Mouse (Mus musculus): ENCODE measurements at regions not wholly inside any gene's neighbourhood (a gene's known extent, or its start where the extent isn't known, plus 50 kb on each side); places are given as distances from the start of the nearest gene placed in this dataset.

GRCm38 (mm10) chr15:24720346-24720745 is 693.2 kb downstream of the Basp1 start:
- no peak for DNase-seq (ENCODE audit: low read depth, low spot score)

- no peak for DNase-seq (ENCODE audit: low read depth, low spot score)
Measured at GRCm38 (mm10) chr15:24682167-24682566, 731.4 kb downstream of the Basp1 start.

GRCm38 (mm10) chr15:24648938-24649337 is 764.6 kb downstream of the Basp1 start:
- no peak for DNase-seq (ENCODE audit: low read depth, low spot score)

GRCm38 (mm10) chr15:24635620-24636019 is 777.9 kb downstream of the Basp1 start:
- no peak for DNase-seq (ENCODE audit: low read depth, low spot score)

DNA sequence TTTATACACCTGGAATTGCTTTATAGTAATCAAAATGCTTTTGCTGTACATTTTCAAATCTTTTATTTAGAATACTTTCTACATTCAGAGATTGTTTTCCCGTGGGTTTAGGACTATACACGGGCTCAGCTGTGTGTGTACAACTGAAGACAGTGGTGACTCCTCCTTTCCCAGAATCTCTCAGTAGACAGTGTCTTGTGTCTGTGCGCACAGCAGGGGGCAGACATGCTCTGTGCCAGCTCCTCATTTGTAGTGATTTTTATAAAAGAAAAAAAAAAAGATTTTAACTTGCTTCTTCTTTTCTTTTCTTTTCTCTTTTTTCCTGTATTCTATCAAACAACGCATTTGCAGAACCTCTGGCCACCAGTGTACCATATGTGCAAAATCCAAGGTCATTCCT is 817.3 kb downstream of the Basp1 start:
- DNase-seq (ENCODE audit: low read depth, low spot score), result peak; percentile 33

- peak; percentile 25 for DNase-seq (ENCODE audit: low read depth, low spot score)
Measured at GRCm38 (mm10) chr15:24588943-24589342, 824.6 kb downstream of the Basp1 start.

DNA sequence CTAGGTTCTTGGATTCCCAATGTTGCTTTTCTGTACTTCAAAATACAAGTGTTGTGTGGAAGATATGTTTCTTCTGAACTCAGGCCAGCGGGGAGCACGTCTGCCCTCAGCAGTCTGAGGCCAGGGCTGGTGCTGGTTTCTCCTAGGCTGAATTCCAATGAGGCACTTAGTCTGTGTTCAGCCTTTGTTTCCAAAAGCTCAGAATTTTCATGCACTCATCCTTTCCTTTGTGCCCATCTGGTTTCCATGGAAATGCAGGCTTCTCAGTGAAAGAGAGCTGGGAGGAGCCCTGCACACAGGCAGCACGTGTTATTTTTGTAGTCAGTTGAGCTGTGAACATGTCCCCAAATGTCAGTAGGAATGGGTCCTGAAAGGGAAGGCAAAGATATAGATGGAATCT is 846.6 kb downstream of the Basp1 start:
- peak; percentile 2 for DNase-seq (ENCODE audit: low read depth, low spot score)

DNA sequence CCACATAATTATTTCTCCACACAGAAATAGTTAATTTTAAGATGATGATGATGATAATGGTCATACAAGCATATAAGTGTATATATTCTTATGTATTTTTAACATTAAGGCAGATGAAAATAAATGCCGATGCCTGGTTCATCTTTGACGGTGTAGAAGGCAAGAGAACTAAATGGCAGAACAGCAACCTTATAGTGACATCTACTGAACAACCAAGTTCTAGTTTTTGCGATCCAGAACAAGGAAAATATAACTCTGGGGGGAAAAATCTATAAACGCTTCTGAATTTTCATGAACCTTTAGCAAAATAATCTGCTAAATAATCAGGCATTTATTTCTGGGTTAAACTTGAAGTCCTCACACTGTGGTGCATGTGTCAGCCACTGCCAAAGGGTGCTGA is 856.8 kb downstream of the Basp1 start:
- no peak for DNase-seq (ENCODE audit: low read depth, low spot score)

DNA sequence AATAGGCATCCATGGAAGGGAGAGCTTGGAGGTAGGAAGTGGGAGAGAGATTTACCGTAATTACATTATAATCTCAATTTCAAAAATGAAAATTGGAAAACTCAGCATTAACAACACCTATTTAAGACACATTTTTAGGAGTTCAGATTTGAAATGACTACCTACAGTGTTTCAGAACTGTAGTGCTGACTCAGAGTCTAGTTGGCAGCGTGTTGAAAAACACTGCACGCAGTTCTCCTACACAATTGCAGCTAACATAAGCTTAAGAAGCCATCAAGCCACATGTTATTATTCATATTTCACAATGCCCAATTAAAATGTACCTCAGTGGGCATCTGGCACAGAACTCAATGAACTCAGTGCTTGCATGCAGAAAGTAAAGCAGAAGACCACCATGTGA is 863.5 kb downstream of the Basp1 start:
- DNase-seq (ENCODE audit: low read depth, low spot score), result no peak

DNA sequence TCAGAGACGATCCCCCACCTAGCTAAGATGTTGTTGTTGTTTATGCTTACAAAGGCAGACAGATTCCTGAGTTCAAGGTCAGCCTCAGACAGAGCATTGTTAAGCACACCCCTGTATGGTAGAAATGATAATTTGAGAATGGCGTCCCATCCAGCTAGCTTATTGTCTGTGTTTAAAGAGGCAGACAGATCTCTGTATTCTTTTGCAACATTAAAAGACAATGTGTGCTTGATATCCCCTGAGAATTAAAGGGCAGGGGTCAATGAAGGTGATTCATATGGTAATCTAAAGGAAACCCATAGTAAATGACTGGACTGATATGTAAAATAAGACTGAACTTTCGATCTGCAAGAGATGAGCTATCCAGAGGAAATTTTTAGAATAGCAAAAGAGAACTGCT is 883.5 kb downstream of the Basp1 start:
- DNase-seq (ENCODE audit: low read depth, low spot score), result peak; percentile 87

DNA sequence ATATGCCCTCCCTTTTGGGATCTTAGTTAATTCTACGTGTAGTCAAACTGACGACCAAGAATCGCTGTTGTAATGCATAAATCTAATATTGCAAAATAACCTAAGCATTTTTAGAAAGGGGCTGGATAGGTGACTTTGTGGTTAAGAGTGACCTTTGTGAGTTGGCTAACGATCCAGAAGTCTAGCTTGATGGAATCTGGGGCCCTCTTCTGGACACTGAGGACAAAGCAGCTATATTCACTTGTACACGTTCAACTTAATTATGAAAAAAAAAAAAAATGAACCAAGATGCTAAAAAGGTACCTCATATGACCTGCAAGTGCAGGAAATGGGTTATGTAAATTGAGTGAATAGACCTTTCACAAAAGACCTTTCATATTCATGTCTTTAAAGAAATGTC is 886.2 kb downstream of the Basp1 start:
- DNase-seq (ENCODE audit: low read depth, low spot score), result peak; percentile 32

GRCm38 (mm10) chr15:24513926-24514325 is 899.6 kb downstream of the Basp1 start:
- no peak for DNase-seq (ENCODE audit: low read depth, low spot score)

DNA sequence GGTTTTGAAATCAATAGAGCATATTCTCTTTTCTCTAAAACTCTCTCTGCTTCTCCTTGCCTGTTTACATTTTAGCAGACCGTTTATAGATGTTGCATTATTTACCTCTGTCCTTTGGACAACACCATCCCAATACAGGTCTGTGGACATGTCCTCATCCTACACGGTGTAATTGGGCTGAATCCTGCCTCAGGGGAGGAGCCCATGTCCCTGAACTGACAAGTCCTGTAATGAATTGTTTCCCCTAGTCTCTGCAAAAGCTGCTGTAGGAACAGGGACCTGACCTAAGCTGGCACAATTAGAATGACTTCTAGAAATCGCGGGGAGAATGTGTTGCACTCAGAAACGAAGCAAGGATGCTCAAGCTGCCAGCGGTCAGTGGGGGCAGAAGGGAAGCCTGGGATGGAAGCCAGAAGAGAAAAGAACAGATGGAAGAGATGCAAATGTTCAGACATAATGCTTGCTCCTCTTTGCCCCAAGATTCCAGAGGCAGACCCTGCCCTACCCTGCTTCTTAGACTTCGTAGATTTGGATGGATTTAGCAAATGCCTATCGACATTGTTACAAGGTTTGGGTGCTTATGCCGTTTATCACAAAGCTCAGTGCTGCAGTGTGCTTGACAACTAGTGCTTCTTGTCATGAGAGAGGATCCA is 911.5 kb downstream of the Basp1 start:
- no peak for DNase-seq (ENCODE audit: low read depth, low spot score)

DNA sequence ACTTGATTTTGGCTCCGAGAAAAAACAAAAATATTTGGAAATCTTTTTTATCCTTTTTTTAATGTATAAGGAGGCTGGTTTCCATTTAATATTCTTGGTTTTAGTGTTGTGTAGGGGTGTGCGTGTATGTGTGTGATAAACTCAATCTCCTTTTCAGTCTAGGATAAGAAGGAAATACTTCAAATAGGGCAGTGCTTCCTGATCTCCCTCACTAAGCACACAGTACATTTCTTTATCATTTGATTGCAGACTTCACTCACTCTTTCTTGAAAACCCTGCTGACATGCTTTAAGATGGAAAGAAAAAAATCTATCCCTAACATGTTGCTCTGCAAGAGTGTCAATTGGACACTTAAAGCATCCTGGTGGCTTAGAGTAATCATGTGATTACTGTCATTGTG is 927.3 kb downstream of the Basp1 start:
- DNase-seq (ENCODE audit: low read depth, low spot score), result no peak

- DNase-seq (ENCODE audit: low read depth, low spot score), result no peak
Measured at GRCm38 (mm10) chr15:24468239-24468638, 945.3 kb downstream of the Basp1 start.

DNA sequence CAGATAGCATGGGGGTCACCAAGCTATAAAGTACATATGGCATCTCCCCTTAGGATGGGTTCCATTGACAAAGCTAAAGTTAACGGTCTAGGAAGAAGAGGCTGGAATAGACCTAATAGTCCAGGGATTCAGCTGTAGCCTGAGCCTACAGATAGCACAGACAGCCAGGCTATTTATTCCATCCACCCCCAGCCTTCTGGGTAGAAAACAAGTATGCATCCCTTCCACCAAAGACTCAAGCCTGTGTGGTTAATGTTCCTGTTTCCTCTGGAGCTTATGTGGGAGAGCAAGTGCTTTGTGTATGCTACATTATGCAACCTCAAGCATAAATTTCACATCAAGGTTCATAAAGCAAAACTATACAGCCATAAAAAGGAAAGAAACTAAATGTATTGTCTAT is 955.8 kb downstream of the Basp1 start:
- DNase-seq (ENCODE audit: low read depth, low spot score), result no peak

DNA sequence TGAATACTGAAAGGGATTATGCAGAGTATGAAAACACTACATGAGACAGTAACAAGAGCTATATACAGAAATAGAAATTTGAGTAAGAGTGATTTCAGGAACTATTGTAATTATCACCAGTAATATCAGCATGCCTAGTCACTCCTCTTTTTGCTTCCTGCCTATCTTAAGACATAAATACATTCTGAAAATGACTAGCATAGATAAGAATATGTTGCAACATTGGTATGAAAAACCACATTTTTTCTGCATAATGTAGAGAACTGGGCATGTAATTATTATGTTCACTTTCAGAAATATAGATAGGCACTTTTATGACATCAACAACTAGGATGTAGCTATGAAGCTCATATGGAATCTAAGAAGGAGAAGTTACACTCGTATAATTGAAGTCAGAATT is 980.5 kb downstream of the Basp1 start:
- DNase-seq (ENCODE audit: low read depth, low spot score), result no peak

- DNase-seq (ENCODE audit: low read depth, low spot score), result no peak
Measured at GRCm38 (mm10) chr15:24429154-24429553, 984.4 kb downstream of the Basp1 start.

DNA sequence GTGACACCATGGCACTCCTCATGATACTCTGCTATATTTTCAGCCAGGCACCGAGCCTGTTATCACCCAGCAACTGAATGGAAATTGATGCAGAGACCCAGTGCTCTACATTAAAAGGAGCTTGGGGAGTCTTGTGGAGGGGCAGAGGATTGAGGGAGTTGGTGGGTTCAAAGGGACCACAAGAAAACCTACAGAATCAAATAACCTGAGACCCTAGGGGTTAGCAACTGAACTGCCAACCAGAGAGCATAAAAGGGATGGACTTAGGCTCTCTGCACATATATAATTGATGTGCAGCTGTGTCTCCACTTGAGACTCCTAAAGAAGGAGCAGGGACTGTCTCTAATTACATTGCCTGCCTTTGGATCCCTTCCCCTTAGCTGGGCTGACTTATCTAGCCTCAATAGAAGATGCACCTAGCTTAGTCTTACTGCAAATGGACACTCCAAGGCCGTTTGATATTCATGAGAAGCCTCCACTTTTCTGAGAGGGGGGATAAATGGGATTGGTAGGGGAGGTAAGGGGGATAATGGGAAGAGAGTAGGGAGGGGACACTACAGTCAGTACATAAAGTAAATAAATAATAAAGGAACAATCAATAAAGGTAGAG is 991.1 kb downstream of the Basp1 start:
- DNase-seq (ENCODE audit: low read depth, low spot score), result no peak

- no peak for DNase-seq (ENCODE audit: low read depth, low spot score)
Measured at GRCm38 (mm10) chr15:24419736-24420135, 993.8 kb downstream of the Basp1 start.

- no peak for DNase-seq (ENCODE audit: low read depth, low spot score)
Measured at GRCm38 (mm10) chr15:24419186-24419585, 994.4 kb downstream of the Basp1 start.

DNA sequence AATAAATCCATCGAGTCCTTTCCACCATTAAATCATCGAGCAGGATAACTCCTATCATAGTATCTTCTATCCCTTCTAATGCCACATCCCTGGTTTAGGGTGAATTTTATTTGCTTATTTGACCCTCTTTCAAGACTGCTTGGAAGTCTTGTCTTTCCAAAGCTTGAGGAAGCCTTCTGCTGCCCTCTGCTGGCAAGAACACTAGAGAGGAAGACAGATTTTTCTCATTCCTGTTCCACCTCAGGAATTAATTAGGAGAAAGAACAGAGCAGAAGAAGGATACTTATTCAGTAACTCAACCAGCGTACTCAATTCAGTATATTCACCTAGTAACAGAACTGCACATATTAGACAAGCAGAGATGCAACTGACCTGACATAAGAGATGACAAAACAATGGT is 1005.9 kb downstream of the Basp1 start:
- peak; percentile 60 for DNase-seq (ENCODE audit: low read depth, low spot score)

DNA sequence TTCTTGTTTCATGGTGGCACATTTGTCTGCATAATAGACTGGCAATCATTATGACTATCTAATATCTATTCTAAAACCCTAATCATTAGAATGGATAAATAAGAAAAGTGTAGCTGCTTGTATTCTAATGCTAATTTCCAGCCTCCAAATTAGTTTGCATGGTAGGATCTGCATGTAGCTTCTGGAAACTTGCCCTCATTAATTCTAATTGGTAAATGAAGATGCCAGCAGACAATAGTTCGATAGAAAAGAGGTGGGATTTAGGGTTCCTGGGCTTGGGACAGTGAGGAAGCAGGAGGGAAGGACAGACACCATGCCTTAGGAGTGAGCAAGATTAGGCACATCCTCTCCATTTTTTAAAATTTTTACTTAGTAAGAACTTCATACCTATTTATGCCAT is 1008.3 kb downstream of the Basp1 start:
- no peak for DNase-seq (ENCODE audit: low read depth, low spot score)

DNA sequence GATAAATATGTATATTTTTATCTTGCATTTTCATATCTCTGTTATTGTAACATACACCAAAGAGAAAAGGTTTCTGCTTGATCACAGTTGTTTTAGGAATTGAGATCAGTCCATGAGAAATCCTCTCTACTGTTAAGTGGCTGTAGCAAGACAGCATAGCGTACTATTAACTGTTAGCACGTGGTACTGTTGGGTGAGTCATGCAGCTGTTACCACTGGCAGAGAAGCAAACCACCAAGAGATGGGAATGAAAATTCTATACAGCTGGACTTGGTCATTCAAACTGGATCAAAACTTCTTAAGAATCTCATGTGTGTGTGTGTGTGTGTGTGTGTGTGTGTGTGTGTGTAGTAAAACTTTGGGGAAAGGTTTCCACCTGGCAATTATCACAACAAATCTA is 1013.5 kb downstream of the Basp1 start:
- no peak for DNase-seq (ENCODE audit: low read depth, low spot score)

All from ES-CJ7 (cell line).